Mouse (Mus musculus) liver, embryonic 14.5 days (tissue): ENCODE data around the gene Gabarap.

Experiments used
- CTCF ChIP-seq: IDR thresholded peaks from 2 replicates; pipeline ENCODE4 v1.5.1; 2016; ENCODE audit warnings: antibody characterized with exemption, low read depth, control low read depth
- EP300 ChIP-seq: IDR thresholded peaks from 2 replicates; pipeline ENCODE4 v1.6.1; 2016; ENCODE audit warnings: antibody characterized with exemption, low read depth

- no peak for TF ChIP-seq CTCF
- no peak for TF ChIP-seq EP300
Measured at GRCm38 (mm10) chr11:70031321-70031670, 40.4 kb downstream of the Gabarap start.
